Mouse (Mus musculus) forebrain, embryonic 15.5 days (tissue): Measurements from ENCODE around the gene Cisd2. TPM values are rescaled to one million over a fixed set of nuclear protein-coding genes. Genes with fewer than 3 reads are reported as not detected.

Source experiments
- polyA plus RNA-seq: library from polyadenylated mRNA; unstranded; fragments of >200 nt; fragmentation: Nextera tagmentation; extraction: Ambion mirVana; gene quantifications from 2 replicates; pipeline ENCODE4 v1.2.1, GENCODE M21; 2015

Gene Cisd2
- polyA plus RNA-seq, 1 experiment from 2014 or later: 71.4 TPM

Other genes starting within 250 kb of the Cisd2 start
- 12.6 and 14.6 TPM in 2 replicates for gene Cenpe, start 211.4 kb downstream of the Cisd2 start, polyA plus RNA-seq
- 2.1 and 3.7 TPM in 2 replicates for gene Bdh2, start 142.7 kb downstream of the Cisd2 start, polyA plus RNA-seq
- gene Slc9b2, start 116.2 kb downstream of the Cisd2 start, polyA plus RNA-seq: 0.60 and 1.3 TPM in 2 replicates
- gene Slc9b1, start 75.9 kb downstream of the Cisd2 start, polyA plus RNA-seq: 0.18 and 0.24 TPM in 2 replicates
- gene Ube2d3, start 14.2 kb upstream of the Cisd2 start, polyA plus RNA-seq: 384 and 388 TPM in 2 replicates
- gene Manba, start 61.7 kb upstream of the Cisd2 start, polyA plus RNA-seq: 3.3 and 3.9 TPM in 2 replicates